7 mouse cellular contexts compared by ENCODE assay signal in the genomic region with DNA sequence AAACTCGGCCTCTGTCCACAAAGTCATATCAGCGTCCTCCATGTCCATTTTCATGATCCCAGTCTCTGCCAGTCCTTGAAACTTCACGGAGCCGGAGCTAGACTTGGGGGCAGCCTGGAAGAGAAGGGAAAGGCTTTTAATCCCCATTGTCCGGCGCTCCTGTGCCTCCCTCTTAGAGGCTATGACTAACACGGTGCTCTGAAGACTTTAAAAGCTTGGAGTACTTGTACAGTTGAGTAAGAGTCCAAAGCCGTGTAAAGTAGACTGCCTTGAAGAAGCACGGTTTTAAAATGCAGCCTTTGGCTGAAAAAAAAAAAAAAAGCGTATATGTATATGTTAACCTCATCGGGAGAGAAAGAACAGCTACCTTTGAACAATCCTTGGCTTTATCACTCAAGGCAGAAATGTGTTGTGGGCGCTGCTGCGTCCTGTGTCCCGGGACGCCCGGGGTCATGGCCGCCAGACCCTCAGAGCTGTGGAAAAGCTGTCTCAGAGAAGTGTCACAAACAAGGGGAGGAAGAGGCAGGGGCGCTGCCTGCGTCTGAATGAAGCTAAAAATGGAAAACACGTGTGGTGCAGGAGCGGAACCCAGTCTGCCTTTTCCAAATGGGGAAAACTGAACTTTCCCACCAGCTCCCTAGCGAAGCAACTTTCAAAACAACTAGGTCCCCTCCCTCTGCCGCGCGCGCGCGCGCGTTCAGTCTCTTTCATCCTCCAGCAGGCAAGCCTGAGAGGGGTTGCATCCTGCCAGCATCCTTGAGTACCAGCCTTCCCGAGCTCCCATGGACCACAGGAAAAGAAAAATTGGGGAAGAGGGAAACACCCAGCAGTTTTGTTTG.
DNase-seq lines count a peak whose midpoint lies in the region; ATAC-seq and TF ChIP-seq lines count a peak whose summit lies in the region.

No protein-coding gene starts in this region.

- peaks cover 5 to 8% of the 10 kb centered on the region in 2 experiments; a peak in 3 of 4 replicates for H3K4me1 ChIP-seq in ES-E14 (ENCODE audit: control insufficient read depth in 2 of 2, insufficient read depth in 2 of 2, low read length in 2 of 2, poor library complexity in 1 of 2)
- peaks cover 1% of the 10 kb centered on the region; the same call in 1 of the 2 replicates for H3K4me1 ChIP-seq in heart, adult 2 months (ENCODE audit: control insufficient read depth, insufficient read depth, low read length)
- H3K4me1 ChIP-seq in stomach, postnatal 0 days (replicated peaks; ENCODE audit: control insufficient read depth, insufficient read depth) = no peaks in the 10 kb centered on the region

- H3K9me3 ChIP-seq in ES-E14 (ENCODE audit: control insufficient read depth, insufficient read depth, low read depth, low read length) = no peaks in the 10 kb centered on the region
- H3K9me3 ChIP-seq in stomach, postnatal 0 days (ENCODE audit: control insufficient read depth, low read length) = no peaks in the 10 kb centered on the region

- H3K4me2 ChIP-seq in stomach, postnatal 0 days (replicated peaks; ENCODE audit: low read depth) = peak overlapping the region; percentile 90

- H3K9ac ChIP-seq in ES-E14 (ENCODE audit: insufficient read depth, low read depth, low read length, poor library complexity, severe bottlenecking) = no peak overlapping the region; the same call in 1 of the 2 replicates
- H3K9ac ChIP-seq in heart, adult 2 months (ENCODE audit: low read depth, low read length) = peak overlapping the region; percentile 20
- H3K9ac ChIP-seq in stomach, postnatal 0 days (ENCODE audit: low read length) = peak overlapping the region; percentile 32; the same call in 1 of the 2 replicates

- no peak for TF ChIP-seq CTCF in heart, adult 2 months (IDR thresholded peaks at IDR 0.05)
- TF ChIP-seq CTCF in stomach, postnatal 0 days (IDR thresholded peaks at IDR 0.05; ENCODE audit: low read depth) = no peak

- intact Hi-C loops in heart, adult 2 months (cut with DNase I) = loop anchor here (10.0 kb wide), 1 partner anchor 482 kb away; no protein-coding TSS in a partner anchor

- H3K36me3 ChIP-seq in ES-E14 (ENCODE audit: control insufficient read depth, insufficient read depth, low read length, poor library complexity, severe bottlenecking) = no peaks in the 10 kb centered on the region
- H3K36me3 ChIP-seq in heart, adult 2 months (ENCODE audit: control insufficient read depth, insufficient read depth, low read length) = no peaks in the 10 kb centered on the region; the same call in 1 of the 2 replicates
- no peaks in the 10 kb centered on the region for H3K36me3 ChIP-seq in stomach, postnatal 0 days (ENCODE audit: control insufficient read depth, insufficient read depth, low read length)

- no peak for TF ChIP-seq EP300 in heart, adult 2 months (IDR thresholded peaks at IDR 0.05; ENCODE audit: insufficient read depth, low read depth, low read length)
- no peak for TF ChIP-seq EP300 in stomach, postnatal 0 days (optimal IDR thresholded peaks at IDR 0.05)

- no peak overlapping the region for H3K27ac ChIP-seq in ES-E14 (ENCODE audit: insufficient read depth, low read depth, low read length, poor library complexity, severe bottlenecking)
- H3K27ac ChIP-seq in heart, adult 2 months = peak overlapping the region; percentile 77
- H3K27ac ChIP-seq in stomach, postnatal 0 days (replicated peaks) = no peak overlapping the region

- peak overlapping the region; percentile 59 to 64 for H3K4me3 ChIP-seq in ES-E14 (ENCODE audit: insufficient read depth in 1 of 2, low read depth in 1 of 2, low read length in 2 of 2, poor library complexity in 1 of 2, severe bottlenecking in 1 of 2)
- peak overlapping the region; percentile 68 for H3K4me3 ChIP-seq in heart, adult 2 months
- H3K4me3 ChIP-seq in stomach, postnatal 0 days (ENCODE audit: low read depth, low read length) = peak overlapping the region; percentile 55

- H3K79me2 ChIP-seq in heart, adult 2 months (replicated peaks; ENCODE audit: control insufficient read depth, insufficient read depth, low read length) = no peaks in the 10 kb centered on the region

- WGBS in heart, adult 2 months = 10% methylated on average over 31 of the region's 31 CpGs
- 7% methylated on average over 31 of the region's 31 CpGs for WGBS in stomach, postnatal 0 days

- H3K27me3 ChIP-seq in heart, adult 2 months (ENCODE audit: control insufficient read depth, insufficient read depth, low read length) = peaks cover 1% of the 10 kb centered on the region; the same call in 1 of the 2 replicates
- H3K27me3 ChIP-seq in stomach, postnatal 0 days (ENCODE audit: control insufficient read depth, insufficient read depth, low read length) = no peaks in the 10 kb centered on the region

- ATAC-seq in stomach, postnatal 0 days (ENCODE audit: low FRiP score, low TSS enrichment) = no peak

- 0 out of 2 replicates have a peak, but pooled peaks have one; percentile 45 for TF ChIP-seq POLR2A in heart, adult 2 months (IDR thresholded peaks at IDR 0.05; ENCODE audit: insufficient read depth, low read depth, low read length)

- in situ Hi-C loops in ES-E14 (cut with MboI; ENCODE audit: low sequenced_read_pairs in 2 of 2, unreplicated experiment in 2 of 2) = no loop called here

- DNase-seq in ES-E14 (ENCODE audit: low read depth, low spot score) = no peak
- peak; percentile 49 for DNase-seq in adrenal gland, postnatal 25 days
- peak; percentile 65 for DNase-seq in heart, adult 2 months
- peak; percentile 35 for DNase-seq in kidney, adult 18-20 months
- peak; percentile 67 for DNase-seq in lung, postnatal 10 days
- peak; percentile 26 for DNase-seq in stomach, postnatal 0 days (ENCODE audit: low spot score)
- no peak for DNase-seq in urinary bladder, postnatal 25 days (ENCODE audit: low spot score)

TF ChIP-seq in ES-E14, 5 proteins besides CTCF, POLR2A, EP300 and RAD21:
- no peak for TF ChIP-seq CHD2 (IDR thresholded peaks at IDR 0.05; ENCODE audit: low read depth, low read length)
- TF ChIP-seq MAFK (IDR thresholded peaks at IDR 0.05; ENCODE audit: insufficient read depth, low read depth, low read length) = no peak
- no peak for TF ChIP-seq ZC3H11A (IDR thresholded peaks at IDR 0.05; ENCODE audit: borderline replicate concordance, low read depth, low read length)
- TF ChIP-seq HCFC1 (IDR thresholded peaks at IDR 0.05; ENCODE audit: borderline replicate concordance, insufficient read depth, low read length) = no peak
- no peak for TF ChIP-seq ZNF384 (IDR thresholded peaks at IDR 0.05; ENCODE audit: low read depth, low read length)

Comparison
In these comparisons a context has a peak if more than half of its experiments do, and no peak if none do; other contexts are left out.
1. DNase-seq: peak in adrenal gland, postnatal 25 days (single experiment), heart, adult 2 months (2 of 2), kidney, adult 18-20 months (single experiment), lung, postnatal 10 days (single experiment) and stomach, postnatal 0 days (single experiment); none in ES-E14 (single experiment) and urinary bladder, postnatal 25 days (single experiment).
2. Peak in every context shown above with its lines, with median percentiles within 50 percentile points of each other: H3K4me3 ChIP-seq.